Mouse (Mus musculus): ENCODE measurements around the gene Ethe1.
"Not testable (repeated sequence)": the region's sequence is repeated elsewhere in the genome, so short reads cannot be mapped to it uniquely, and the experiment has no call there.

Gene Ethe1

GRCm38 (mm10) chr7:24611709-24612108, 24.4 kb downstream of the Ethe1 start:
- DNase-seq (ENCODE audit: low read depth, low spot score): no peak

- DNase-seq (ENCODE audit: low read depth, low spot score): no peak
Observed at GRCm38 (mm10) chr7:24612308-24612910, 25.1 kb downstream of the Ethe1 start.

GRCm38 (mm10) chr7:24614816-24615215, 27.5 kb downstream of the Ethe1 start:
- DNase-seq (ENCODE audit: low read depth, low spot score): no peak

DNA sequence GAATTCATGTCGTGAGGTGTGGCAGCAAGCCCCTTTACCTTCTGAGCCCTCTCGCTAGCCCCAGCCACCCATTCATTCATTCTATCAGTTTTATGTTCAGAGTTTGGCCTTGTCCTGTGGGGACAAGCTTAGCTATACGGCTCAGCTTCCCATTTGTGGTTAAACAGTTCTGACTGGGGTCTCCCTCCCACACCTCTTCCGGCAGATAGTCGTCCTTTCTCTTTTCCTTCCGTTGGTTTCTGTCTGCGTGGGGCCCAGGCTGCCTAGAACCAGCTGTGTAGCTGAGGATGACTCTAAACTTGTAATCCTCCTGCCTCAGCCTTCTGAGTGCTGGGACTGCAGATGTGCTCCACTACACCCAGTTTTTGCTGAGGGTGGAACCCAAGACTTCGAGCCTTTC, 30.4 kb downstream of the Ethe1 start:
- no peak for DNase-seq (ENCODE audit: low read depth, low spot score)

- DNase-seq (ENCODE audit: low read depth, low spot score): not testable (repeated sequence)
Observed at GRCm38 (mm10) chr7:24618374-24618773, 31.0 kb downstream of the Ethe1 start.

GRCm38 (mm10) chr7:24619671-24620397, 32.5 kb downstream of the Ethe1 start:
- DNase-seq (ENCODE audit: low read depth, low spot score): no peak

- DNase-seq (ENCODE audit: low read depth, low spot score): no peak
Observed at GRCm38 (mm10) chr7:24621193-24621592, 33.9 kb downstream of the Ethe1 start.

GRCm38 (mm10) chr7:24622967-24623366, 35.6 kb downstream of the Ethe1 start:
- no peak for DNase-seq (ENCODE audit: low read depth, low spot score)

GRCm38 (mm10) chr7:24628685-24629610, 41.6 kb downstream of the Ethe1 start:
- no peak for DNase-seq (ENCODE audit: low read depth, low spot score)

- no peak for DNase-seq (ENCODE audit: low read depth, low spot score)
Observed at GRCm38 (mm10) chr7:24629672-24630071, 42.3 kb downstream of the Ethe1 start.

- DNase-seq (ENCODE audit: low read depth, low spot score): no peak
Observed at GRCm38 (mm10) chr7:24630116-24630880, 43.0 kb downstream of the Ethe1 start.

- DNase-seq (ENCODE audit: low read depth, low spot score): no peak
Observed at GRCm38 (mm10) chr7:24636264-24636663, 48.9 kb downstream of the Ethe1 start, which contains the start of gene Lypd3. Gene Lypd3, plus strand, starts transcription at chr7:24636550.

DNA sequence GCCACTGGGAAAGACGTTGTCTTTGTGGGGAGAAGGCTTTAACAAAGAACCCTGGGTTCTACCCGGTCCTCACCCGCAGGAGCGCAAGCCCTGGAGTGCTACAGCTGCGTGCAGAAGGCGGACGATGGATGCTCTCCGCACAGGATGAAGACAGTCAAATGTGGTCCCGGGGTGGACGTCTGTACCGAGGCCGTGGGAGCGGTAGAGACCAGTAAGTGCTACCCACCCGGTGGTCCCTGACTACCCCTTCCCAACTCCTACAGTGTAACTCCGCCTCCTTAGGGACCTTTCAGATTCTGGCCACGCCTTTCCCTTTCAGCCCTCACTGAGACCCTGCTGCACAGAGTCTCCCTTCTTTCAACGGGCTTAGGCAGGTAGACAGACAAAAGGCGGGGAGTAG, 49.7 kb downstream of the Ethe1 start:
- no peak for DNase-seq (ENCODE audit: low read depth, low spot score)

DNA sequence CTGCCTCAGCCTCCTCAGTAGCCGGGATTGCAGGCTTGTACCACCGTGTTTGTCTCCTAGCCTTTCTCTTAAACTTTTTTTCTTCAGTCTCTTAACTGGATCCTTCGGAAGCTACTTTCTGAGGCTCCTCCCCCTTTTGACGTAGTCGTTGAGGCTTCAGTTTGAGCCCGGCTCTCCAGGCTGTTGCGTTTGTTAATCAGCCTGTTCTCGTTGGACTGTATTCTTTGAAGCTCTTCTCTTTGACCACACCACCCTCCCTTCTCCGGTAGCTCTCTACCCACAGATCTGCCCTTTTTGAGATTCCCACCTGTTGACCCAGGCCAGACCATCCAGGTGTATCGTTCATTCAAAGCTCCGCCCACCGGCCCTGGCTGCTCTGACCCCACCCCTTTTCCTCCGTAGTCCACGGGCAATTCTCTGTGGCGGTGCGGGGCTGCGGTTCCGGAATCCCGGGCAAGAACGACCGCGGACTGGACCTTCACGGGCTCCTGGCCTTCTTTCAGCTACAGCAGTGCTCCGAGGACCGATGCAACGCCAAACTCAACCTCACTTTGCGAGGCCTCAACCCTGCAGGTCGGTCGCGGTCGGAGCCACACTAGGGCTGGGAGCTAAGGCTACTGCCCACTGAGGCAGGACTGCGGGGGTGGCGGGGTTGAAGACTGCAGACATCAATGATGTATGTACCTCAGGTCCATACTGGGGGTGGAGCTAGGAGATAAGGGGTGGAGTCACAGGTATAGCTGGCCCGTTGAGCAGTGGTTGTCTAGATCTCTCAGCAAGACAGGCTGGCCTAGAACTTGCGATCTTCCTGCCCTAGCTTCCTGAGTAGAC, 50.9 kb downstream of the Ethe1 start:
- no peak for DNase-seq (ENCODE audit: low read depth, low spot score)

DNA sequence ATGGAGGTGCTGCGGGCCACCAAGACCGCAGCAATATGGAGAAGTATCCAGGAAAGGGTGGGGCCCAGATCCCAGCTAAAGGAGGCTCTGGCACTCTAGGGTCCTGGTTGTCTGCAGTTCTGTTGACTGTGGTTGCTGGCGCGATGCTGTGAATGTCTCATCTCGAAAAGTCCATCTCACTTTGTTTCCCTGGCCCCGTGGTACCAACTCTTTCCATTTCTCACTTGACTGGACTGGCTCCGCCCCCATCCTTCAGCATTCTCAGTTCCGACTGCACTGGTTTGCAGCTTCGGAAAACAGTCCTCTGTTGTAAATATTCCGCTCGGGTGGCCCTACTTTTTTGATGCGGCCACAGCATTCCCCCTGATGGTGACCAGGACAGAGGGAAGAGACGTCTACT, 53.1 kb downstream of the Ethe1 start:
- DNase-seq (ENCODE audit: low read depth, low spot score): no peak

GRCm38 (mm10) chr7:24642491-24642890, 55.1 kb downstream of the Ethe1 start:
- DNase-seq (ENCODE audit: low read depth, low spot score): no peak

DNA sequence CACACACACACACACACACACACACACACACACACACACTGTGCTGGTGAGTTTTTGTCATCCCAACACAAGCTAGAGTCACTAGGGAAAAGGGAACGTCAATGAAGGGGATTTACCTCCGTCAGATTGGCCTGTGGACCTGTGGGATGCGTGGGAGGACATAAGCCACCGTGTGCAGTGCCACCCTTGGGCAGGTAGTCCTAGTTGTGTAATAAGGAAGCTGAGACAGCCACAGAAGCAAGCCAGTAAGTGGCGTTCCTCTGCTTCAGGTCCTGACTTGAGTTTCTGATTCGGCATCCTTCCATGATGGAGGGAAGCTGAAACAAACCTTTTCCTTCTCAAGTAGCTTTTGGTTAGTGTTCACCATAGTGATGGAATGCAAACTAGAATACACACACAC, 57.1 kb downstream of the Ethe1 start:
- no peak for DNase-seq (ENCODE audit: low read depth, low spot score)

- no peak for DNase-seq (ENCODE audit: low read depth, low spot score)
Observed at GRCm38 (mm10) chr7:24644996-24645395, 57.7 kb downstream of the Ethe1 start.

- no peak for DNase-seq (ENCODE audit: low read depth, low spot score)
Observed at GRCm38 (mm10) chr7:24646486-24646885, 59.1 kb downstream of the Ethe1 start.

- DNase-seq (ENCODE audit: low read depth, low spot score): no peak
Observed at GRCm38 (mm10) chr7:24653681-24654080, 66.3 kb downstream of the Ethe1 start.
